Mouse (Mus musculus): ENCODE results near the gene Samd11. TPM values are rescaled to one million over a fixed set of nuclear protein-coding genes. Genes with fewer than 3 reads are reported as not detected.

Gene Samd11
- total RNA-seq, 2 experiments from 2014 or later, result not detected

DNA sequence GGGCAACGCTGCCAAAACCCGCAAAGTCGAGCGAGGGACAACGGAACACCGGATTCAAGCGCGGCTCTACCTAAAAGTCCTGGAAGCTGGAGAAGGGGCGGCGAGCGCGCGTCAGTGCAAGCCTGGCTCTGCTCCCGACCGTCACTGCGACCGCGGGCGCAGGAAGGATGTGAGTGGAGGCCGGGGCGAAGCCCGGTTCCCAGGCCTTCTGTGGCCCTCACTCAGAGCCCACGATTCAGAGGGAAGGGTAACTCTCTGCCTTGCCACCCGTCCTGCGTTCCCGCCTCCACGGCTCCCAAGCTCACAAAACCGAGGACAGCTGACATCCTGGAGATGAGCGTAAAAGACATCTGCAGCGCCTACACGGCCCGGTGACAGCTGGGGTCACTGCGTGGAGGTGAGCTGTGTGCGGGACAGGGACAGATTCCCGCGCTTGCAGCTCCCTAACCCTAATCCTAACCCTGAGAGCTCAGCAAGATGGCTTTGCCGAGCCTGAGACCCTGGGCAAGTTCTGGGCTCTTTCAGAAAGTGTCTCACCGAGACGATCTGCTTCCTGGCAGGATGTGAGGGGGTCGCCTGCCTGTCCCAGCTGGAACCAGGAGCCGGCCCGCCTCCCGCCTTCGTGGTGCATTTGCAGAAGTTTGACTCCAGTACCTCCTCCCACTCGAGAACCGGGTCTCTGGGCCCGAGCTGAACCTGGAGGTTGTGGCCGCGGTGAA is 51.9 kb downstream of the Samd11 start:
- H3K27ac ChIP-seq, result peak overlapping the region; percentile 93
- intact Hi-C loops (cut with DNase I), result loop anchor here (2.0 kb wide), 1 partner anchor 31 kb away; the partner anchor contains the start of gene Plekhn1

DNA sequence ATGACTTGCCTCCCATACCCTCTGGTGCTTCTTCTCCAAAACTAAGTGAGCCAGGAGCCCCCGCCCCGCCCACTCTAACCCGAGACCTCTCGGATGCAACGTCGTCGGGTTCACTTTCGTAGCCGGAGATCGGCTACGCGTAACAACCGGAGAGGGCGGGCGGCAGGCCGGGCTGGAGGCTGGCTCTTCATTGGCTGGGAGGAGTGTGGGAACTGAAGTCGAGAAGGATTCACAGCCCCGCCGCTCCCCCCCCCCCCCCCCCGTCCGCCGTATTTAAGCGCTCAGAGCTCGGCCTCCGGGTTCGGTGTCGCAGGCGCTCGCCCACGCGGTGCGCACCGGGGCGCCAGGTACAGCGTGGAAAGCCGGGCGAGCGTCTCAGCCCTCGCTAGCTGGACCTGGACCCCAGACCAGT is 52.5 kb downstream of the Samd11 start, which contains the start of gene AW011738:
AW011738 (plus strand) TSS at position 304 of the 412 bp plus-strand sequence.
- peak; percentile 89 for DNase-seq
- Histone ChIP-seq H3K27ac (peak within 1 kb of the TSS; percentile 93), H3K4me3 (peak within 1 kb of the TSS; percentile 87)
- TF ChIP-seq CTCF (IDR thresholded peaks at IDR 0.05), result no peak
- intact Hi-C loops (cut with DNase I), result loop anchor here (2.0 kb wide), 1 partner anchor 32 kb away; the partner anchor contains the start of gene Plekhn1

More for the DNA sequence above, 51.9 kb downstream of the Samd11 start:
- no peak for TF ChIP-seq CTCF (IDR thresholded peaks at IDR 0.05)
- H3K4me3 ChIP-seq, result peak overlapping the region; percentile 87
- DNase-seq, result peak; percentile 45

DNA sequence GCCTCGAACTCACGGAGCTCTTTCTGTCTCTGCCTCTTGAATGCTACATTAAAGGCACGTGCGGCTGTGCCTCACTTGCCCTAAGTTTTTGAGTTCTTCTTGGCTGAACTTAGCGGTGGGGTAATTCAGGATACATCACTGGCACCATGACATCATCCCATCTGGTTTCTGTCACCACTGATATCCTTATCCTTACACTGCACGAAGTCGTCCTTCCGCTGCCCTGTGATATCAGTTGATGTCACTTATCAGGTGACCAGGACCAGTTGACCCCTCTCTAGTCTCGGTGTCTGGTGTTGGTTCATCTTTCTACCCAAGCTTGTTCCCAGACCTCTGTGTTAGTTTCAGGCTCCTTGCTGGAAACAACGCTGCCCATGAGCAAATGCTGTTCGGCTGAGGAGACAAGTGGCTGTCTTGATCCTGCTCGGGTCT is 53.0 kb downstream of the Samd11 start:
- peak overlapping the region; percentile 87 for H3K4me3 ChIP-seq
- intact Hi-C loops (cut with DNase I), result loop anchor here (2.0 kb wide), 1 partner anchor 32 kb away; the partner anchor contains the start of gene Plekhn1
- TF ChIP-seq CTCF (IDR thresholded peaks at IDR 0.05), result no peak
- no peak for DNase-seq
- H3K27ac ChIP-seq, result peak overlapping the region; percentile 93

DNA sequence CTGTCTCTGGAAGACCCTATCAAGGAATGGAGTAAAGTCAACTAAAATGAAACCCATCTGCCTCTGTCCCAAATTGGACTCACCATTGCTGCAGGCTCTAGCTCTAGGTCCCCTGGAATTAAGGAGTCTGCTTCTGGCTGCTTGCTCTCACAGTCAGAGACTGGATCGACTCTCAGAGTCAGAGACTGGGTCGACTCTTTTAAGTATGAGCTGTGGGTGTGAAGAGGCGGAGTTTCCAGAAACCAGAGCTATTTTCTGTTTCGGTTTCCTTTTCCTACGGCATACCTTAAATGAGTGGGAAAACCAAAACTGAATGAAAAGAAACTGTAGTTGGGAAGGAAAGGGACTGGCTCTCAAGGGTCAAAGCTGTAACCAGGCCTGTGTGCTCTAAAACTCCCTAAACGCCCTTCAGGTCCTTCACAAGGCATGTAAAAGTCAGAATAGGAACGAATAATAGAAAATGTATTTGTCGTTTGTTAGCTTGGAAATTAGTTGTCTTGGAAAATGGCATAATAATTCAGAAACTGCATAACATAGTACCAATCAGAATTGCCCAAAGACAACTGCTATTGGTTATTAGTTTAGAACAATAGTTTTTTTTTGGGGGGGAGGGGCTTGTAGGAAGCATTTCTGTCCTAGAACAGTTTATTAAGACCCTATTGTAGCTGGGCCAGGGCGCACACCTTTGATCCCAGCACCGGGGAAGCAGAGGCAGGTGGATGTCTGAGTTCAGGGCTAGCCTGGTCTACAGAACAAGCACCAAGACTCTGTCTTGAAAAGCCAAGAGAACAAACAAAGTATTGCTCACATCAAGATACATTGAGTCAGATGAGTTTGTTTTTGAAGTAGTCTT is 54.6 kb downstream of the Samd11 start, which contains the start of gene Isg15:
Isg15 (minus strand) TSS at position 196 of the 853 bp plus-strand sequence.
- H3K27ac ChIP-seq, result peak within 1 kb of the TSS; percentile 68
- intact Hi-C loops (cut with DNase I), result no loop called here
- TF ChIP-seq CTCF (IDR thresholded peaks at IDR 0.05), result no peak
- H3K4me3 ChIP-seq, result peak within 1 kb of the TSS; percentile 54
- no peak for DNase-seq

DNA sequence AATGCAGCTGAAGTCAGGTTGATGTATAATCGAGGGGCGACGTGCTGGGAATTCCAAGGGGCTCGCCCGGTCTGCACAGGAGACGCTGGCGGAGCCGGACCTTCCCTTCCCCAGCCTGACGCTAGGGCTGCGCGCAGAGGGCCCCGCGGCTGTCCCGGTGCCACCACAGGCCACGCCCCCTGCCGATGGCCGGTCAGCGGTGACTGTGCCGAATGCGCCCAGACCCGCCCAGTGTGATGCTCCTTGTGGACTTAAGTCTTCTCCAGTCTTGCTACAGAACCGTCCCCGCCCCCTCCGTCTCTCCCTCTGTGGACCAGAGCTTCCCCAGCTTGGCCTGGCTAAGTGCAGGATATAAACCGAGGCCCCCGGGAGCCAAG is 57.6 kb downstream of the Samd11 start:
- DNase-seq, result peak; percentile 95
- peak; percentile 30; the same call in 1 of the 2 replicates for TF ChIP-seq CTCF (IDR thresholded peaks at IDR 0.05)
- Histone ChIP-seq H3K4me3 (peak overlapping the region; percentile 96), H3K27ac (peak overlapping the region; percentile 94)
- intact Hi-C loops (cut with DNase I), result loop anchor here (2.0 kb wide), 1 partner anchor 87 kb away; no protein-coding TSS in a partner anchor

DNA sequence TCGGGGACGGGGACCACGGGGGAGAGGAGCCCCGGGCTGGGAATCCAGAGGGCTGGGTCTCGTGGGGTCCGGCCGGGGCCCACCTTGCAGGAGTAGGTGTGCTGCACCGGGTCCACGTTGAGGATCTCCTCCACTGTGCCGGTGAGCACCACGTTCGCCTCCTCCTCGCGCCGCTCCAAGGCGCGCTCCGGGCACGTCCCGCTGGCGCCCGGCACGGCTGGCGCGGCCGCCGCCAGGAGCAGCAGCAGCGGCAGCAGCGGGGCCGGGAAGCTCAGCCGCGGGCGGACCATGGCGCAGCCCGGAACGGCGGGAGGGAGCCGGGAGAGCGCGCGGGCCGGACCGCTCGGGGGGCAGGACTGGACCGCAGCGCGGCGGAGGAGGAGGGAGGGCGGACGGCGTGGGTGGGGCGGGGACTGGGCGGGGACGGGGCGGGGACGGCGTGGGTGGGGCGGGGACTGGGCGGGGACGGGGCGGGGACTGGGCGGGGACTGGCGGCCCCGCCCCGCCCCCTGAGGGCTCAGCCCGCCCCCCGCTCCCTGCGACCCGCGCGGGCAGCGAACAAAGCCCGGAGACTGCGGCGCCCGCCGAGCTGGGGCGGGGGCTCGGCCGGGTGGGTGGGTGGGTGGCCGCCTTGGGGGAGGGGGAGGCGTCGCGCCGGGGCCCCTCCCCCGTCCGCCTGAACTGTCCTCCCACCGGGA is 58.2 kb downstream of the Samd11 start, which contains the start of gene Agrn:
Agrn (minus strand) TSS at position 358 of the 698 bp plus-strand sequence.
- intact Hi-C loops (cut with DNase I), result loop anchor here (2.0 kb wide), 1 partner anchor 86 kb away; no protein-coding TSS in a partner anchor
- DNase-seq, result peak; percentile 89
- H3K4me3 ChIP-seq, result peak within 1 kb of the TSS; percentile 96
- peak within 1 kb of the TSS; percentile 94 for H3K27ac ChIP-seq
- TF ChIP-seq CTCF (IDR thresholded peaks at IDR 0.05), result no peak

Small RNAs within 50 kb of the gene (microRNA-seq; reads per million reads assigned to microRNA genes)
- gene Mir7658, result not detected

Other genes starting within 250 kb of the Samd11 start
- gene Tnfrsf4, start 241.8 kb downstream of the Samd11 start, total RNA-seq (2021), result 1 to 10 TPM in 1 of 2 experiments, under 1 TPM in 1; 0.75 to 2.1 TPM
- gene Tnfrsf18, start 229.5 kb downstream of the Samd11 start, total RNA-seq (2021), result not detected
- not detected for gene Ttll10, start 196.2 kb downstream of the Samd11 start, total RNA-seq (2021)
- gene 9430015G10Rik, start 145.7 kb downstream of the Samd11 start, total RNA-seq (2021), result 1 to 10 TPM; 1.9 to 2.3 TPM
- gene Rnf223, start 125.1 kb downstream of the Samd11 start, total RNA-seq (2021), result not detected
- 1 to 10 TPM; 6.9 to 8.0 TPM for gene Agrn, start 58.2 kb downstream of the Samd11 start, total RNA-seq (2021)
- 1 to 10 TPM in 1 of 2 experiments, not detected in 1; 1.1 TPM for gene Isg15, start 54.8 kb downstream of the Samd11 start, total RNA-seq (2021)
- 1 to 10 TPM; 4.2 to 4.4 TPM for gene AW011738, start 52.4 kb downstream of the Samd11 start, total RNA-seq (2021)
- gene Perm1, start 39.8 kb downstream of the Samd11 start, total RNA-seq (2021), result 100 to 1,000 TPM; 142 to 265 TPM
- gene Plekhn1, start 20.8 kb downstream of the Samd11 start, total RNA-seq (2021), result 1 to 10 TPM; 5.8 to 7.6 TPM
- gene Noc2l, start 19.6 kb downstream of the Samd11 start, total RNA-seq (2021), result 10 to 100 TPM; 30.8 to 33.3 TPM
- not detected for gene Vmn2r-ps159, start 75.4 kb upstream of the Samd11 start, total RNA-seq (2021)

Data from gastrocnemius, adult 2 months (tissue).